Mouse (Mus musculus) R1 (cell line): ENCODE results near the gene Pla2g6.

Experiments used
- DNase-seq: peaks from one replicate; pipeline ENCODE4 v3.0.0-alpha.2; 2018; ENCODE audit warnings: low read depth, low spot score

Gene Pla2g6

GRCm38 (mm10) chr15:79328058-79328938, at the start of gene Pla2g6:
Gene Pla2g6 (minus strand): TSS chr15:79328390.
- DNase-seq = peak; percentile 99

- no peak for DNase-seq
These were observed 49.5 kb upstream of the Pla2g6 start for GRCm38 (mm10) chr15:79377681-79378080.

- DNase-seq = peak; percentile 61
These were observed 46.6 kb upstream of the Pla2g6 start for GRCm38 (mm10) chr15:79374760-79375159.

GRCm38 (mm10) chr15:79370281-79370843, 42.2 kb upstream of the Pla2g6 start:
- DNase-seq = no peak

GRCm38 (mm10) chr15:79369452-79370280, 41.5 kb upstream of the Pla2g6 start:
- DNase-seq = no peak

GRCm38 (mm10) chr15:79368861-79369440, 40.8 kb upstream of the Pla2g6 start:
- no peak for DNase-seq

GRCm38 (mm10) chr15:79368313-79368811, 40.2 kb upstream of the Pla2g6 start:
- peak; percentile 56 for DNase-seq

- no peak for DNase-seq
These were observed 38.2 kb upstream of the Pla2g6 start for GRCm38 (mm10) chr15:79366402-79366801.

GRCm38 (mm10) chr15:79365068-79365467, 36.9 kb upstream of the Pla2g6 start:
- DNase-seq = no peak

- no peak for DNase-seq
These were observed 35.9 kb upstream of the Pla2g6 start for GRCm38 (mm10) chr15:79364120-79364519.

- DNase-seq = no peak
These were observed 32.8 kb upstream of the Pla2g6 start for GRCm38 (mm10) chr15:79361023-79361422.

GRCm38 (mm10) chr15:79360371-79360770, 32.2 kb upstream of the Pla2g6 start:
- DNase-seq = no peak

GRCm38 (mm10) chr15:79359954-79360353, 31.8 kb upstream of the Pla2g6 start:
- DNase-seq = peak; percentile 58

GRCm38 (mm10) chr15:79357974-79358690, 29.9 kb upstream of the Pla2g6 start:
- DNase-seq = no peak

GRCm38 (mm10) chr15:79357036-79357911, 29.1 kb upstream of the Pla2g6 start:
- peak; percentile 85 for DNase-seq

- DNase-seq = no peak
These were observed 28.3 kb upstream of the Pla2g6 start for GRCm38 (mm10) chr15:79356481-79356880.

GRCm38 (mm10) chr15:79354619-79355018, 26.4 kb upstream of the Pla2g6 start:
- no peak for DNase-seq

GRCm38 (mm10) chr15:79353690-79354305, 25.6 kb upstream of the Pla2g6 start:
- no peak for DNase-seq

- DNase-seq = no peak
These were observed 24.3 kb upstream of the Pla2g6 start for GRCm38 (mm10) chr15:79352479-79352878.
